Mouse (Mus musculus) hematopoietic stem cell, adult 5-6 weeks (primary cell): Measurements from ENCODE around the gene Olfr250. TPM values are rescaled to one million over a fixed set of nuclear protein-coding genes. Genes with fewer than 3 reads are reported as not detected.
"Not testable (repeated sequence)": the region's sequence is repeated elsewhere in the genome, so short reads cannot be mapped to it uniquely, and the experiment has no call there.

ENCODE experiments used
- ATAC-seq, 2 experiments: fragments of 125-278 bp in 1 of 2; replicated peaks in 1 of 2; 2 replicates each; pipeline ENCODE4 v1.8.0; 2016 to 2017; ENCODE audit warnings: inconsistent platforms in 2 of 2, mild to moderate bottlenecking in 2 of 2, moderate number of reproducible peaks in 2 of 2, low read depth in 1 of 2, moderate TSS enrichment in 1 of 2; ENCODE audit not compliant: low FRiP score in 2 of 2, poor library complexity in 2 of 2, severe bottlenecking in 2 of 2, insufficient read depth in 1 of 2, low TSS enrichment in 1 of 2
- total RNA-seq: library from RNA; stranded (forward); fragments of 172-1452, 232-1000 nt; gene quantifications from 2 replicates; pipeline ENCODE4 v1.2.3, GENCODE M21; 2017

Gene Olfr250
- total RNA-seq: not detected in 2 replicates

GRCm38 (mm10) chr9:38366596-38366995 is at the start of gene Olfr250:
Olfr250 (plus strand) TSS chr9:38366896.
- ATAC-seq: no peak

- no peak for ATAC-seq
Observed at GRCm38 (mm10) chr9:38328760-38329159, 37.9 kb upstream of the Olfr250 start, which contains the start of gene Olfr25. Olfr25 (plus strand) TSS chr9:38329060.

- ATAC-seq: no peak
Observed at GRCm38 (mm10) chr9:38348111-38348510, 18.6 kb upstream of the Olfr250 start, which contains the start of gene Olfr898. Olfr898 (plus strand) TSS chr9:38348411.

GRCm38 (mm10) chr9:38376786-38377185 is 10.1 kb downstream of the Olfr250 start, which contains the start of gene Olfr251:
Olfr251 (plus strand) TSS chr9:38377086.
- ATAC-seq: no peak

GRCm38 (mm10) chr9:38401398-38401797 is 34.7 kb downstream of the Olfr250 start, which contains the start of gene Olfr147:
Olfr147 (plus strand) TSS chr9:38401698.
- ATAC-seq: no peak

- ATAC-seq: not testable (repeated sequence)
Observed at GRCm38 (mm10) chr9:38407502-38407901, 40.8 kb downstream of the Olfr250 start.

- ATAC-seq: not testable (repeated sequence)
Observed at GRCm38 (mm10) chr9:38413502-38413901, 46.8 kb downstream of the Olfr250 start.

Other genes starting within 250 kb of the Olfr250 start
- gene Olfr890, start 224.4 kb upstream of the Olfr250 start, total RNA-seq: not detected in 2 replicates
- not detected in 2 replicates for gene Olfr891, start 186.1 kb upstream of the Olfr250 start, total RNA-seq
- gene Olfr893, start 158.5 kb upstream of the Olfr250 start, total RNA-seq: not detected in 2 replicates
- not detected in 2 replicates for gene Olfr894, start 148.8 kb upstream of the Olfr250 start, total RNA-seq
- not detected in 2 replicates for gene Olfr143, start 114.1 kb upstream of the Olfr250 start, total RNA-seq
- gene Olfr895, start 99.0 kb upstream of the Olfr250 start, total RNA-seq: not detected in 2 replicates
- gene Olfr896-ps1, start 75.8 kb upstream of the Olfr250 start, total RNA-seq: not detected in 2 replicates
- not detected in 2 replicates for gene Olfr25, start 37.8 kb upstream of the Olfr250 start, total RNA-seq
- gene Olfr898, start 18.5 kb upstream of the Olfr250 start, total RNA-seq: not detected in 2 replicates
- gene Olfr251, start 10.2 kb downstream of the Olfr250 start, total RNA-seq: not detected in 2 replicates
- gene Olfr147, start 34.8 kb downstream of the Olfr250 start, total RNA-seq: not detected in 2 replicates
- gene Olfr901, start 62.6 kb downstream of the Olfr250 start, total RNA-seq: not detected in 2 replicates
- gene Olfr902, start 80.8 kb downstream of the Olfr250 start, total RNA-seq: not detected in 2 replicates
- not detected in 2 replicates for gene Olfr904, start 96.2 kb downstream of the Olfr250 start, total RNA-seq
- not detected in 2 replicates for gene Olfr905, start 104.2 kb downstream of the Olfr250 start, total RNA-seq
- gene Olfr906, start 120.2 kb downstream of the Olfr250 start, total RNA-seq: not detected in 2 replicates
- not detected in 2 replicates for gene Olfr907, start 128.9 kb downstream of the Olfr250 start, total RNA-seq
- not detected in 2 replicates for gene Olfr911-ps1, start 154.7 kb downstream of the Olfr250 start, total RNA-seq
- gene Olfr910, start 171.0 kb downstream of the Olfr250 start, total RNA-seq: not detected in 2 replicates
- not detected in 2 replicates for gene Olfr912, start 213.3 kb downstream of the Olfr250 start, total RNA-seq
- gene Olfr913, start 225.9 kb downstream of the Olfr250 start, total RNA-seq: not detected in 2 replicates
- gene Olfr914, start 238.2 kb downstream of the Olfr250 start, total RNA-seq: not detected in 2 replicates